Mouse (Mus musculus): Measurements from ENCODE around the gene Spats2.

GRCm38 (mm10) chr15:99224208-99224911 is 98.6 kb downstream of the Spats2 start, which contains the start of gene Kcnh3:
- no peak for TF ChIP-seq POLR2A (IDR thresholded peaks at IDR 0.05; ENCODE audit: borderline replicate concordance, extremely low read depth, low read depth, low read length)
- TF ChIP-seq CTCF (IDR thresholded peaks at IDR 0.05; ENCODE audit: insufficient read depth, low read length), result no peak

Data from lung, adult 2 months (tissue).